Mouse (Mus musculus) liver, adult 10 weeks (tissue): Measurements from ENCODE around the gene Hdlbp. TPM values are rescaled to one million over a fixed set of nuclear protein-coding genes. Genes with fewer than 3 reads are reported as not detected.

Experiments used
- polyA plus RNA-seq: library from polyadenylated mRNA; stranded (reverse); fragments of 350-450 nt; fragmentation: Illumina TruSeq; extraction: RNeasy Lipid Tissue Mini Kit (QIAGEN cat#74804); gene quantifications from one replicate; pipeline ENCODE4 v1.2.3, GENCODE M21; 2014; ENCODE audit warnings: low read depth, low replicate concordance

The Hdlbp gene
- 114 TPM for polyA plus RNA-seq

DNA sequence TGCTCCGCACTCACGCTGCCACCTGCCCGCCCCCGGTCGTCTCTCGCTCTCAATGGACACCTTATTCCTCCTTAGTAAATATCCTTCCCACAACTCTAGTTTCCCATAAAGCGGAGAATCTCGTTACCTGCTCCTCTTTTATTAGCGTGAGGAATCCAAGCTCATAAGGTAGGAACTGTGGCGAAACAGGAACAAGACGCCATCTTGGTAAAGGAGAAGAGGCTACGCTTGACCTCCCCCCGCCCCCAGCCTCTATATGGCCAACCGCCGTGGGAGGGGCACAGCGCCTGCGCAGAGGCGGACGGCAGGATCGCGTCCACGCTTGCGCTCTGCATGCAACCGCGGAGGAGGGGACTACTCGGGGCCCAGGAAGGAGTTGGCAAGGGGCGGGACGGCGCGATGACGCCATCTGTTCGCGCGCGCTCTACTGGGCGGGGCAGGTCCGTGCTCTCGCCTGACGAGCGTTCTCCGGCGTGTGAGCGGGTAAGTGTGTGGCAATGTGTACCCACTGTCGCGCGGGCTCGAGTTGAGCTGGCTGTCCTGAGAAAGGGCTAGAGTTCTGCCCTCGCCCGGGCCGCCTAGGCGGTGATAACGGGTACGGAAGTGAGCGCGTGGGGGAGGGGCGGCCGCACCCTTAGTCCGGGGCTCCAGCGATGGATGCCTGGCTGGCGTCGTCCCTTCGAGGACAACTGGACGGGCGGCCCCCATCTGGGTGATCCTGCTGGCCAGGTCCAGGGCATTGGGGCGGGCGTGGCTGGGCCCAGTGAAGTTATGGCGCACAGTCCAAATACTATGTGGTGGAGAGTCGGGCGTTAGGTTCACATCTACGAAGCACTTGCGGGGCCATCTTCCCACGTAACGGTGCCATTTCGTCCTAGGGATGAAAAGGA is at the start of gene Hdlbp:
Gene Hdlbp, minus strand, starts transcription at position 230 of the 890 bp plus-strand sequence.

DNA sequence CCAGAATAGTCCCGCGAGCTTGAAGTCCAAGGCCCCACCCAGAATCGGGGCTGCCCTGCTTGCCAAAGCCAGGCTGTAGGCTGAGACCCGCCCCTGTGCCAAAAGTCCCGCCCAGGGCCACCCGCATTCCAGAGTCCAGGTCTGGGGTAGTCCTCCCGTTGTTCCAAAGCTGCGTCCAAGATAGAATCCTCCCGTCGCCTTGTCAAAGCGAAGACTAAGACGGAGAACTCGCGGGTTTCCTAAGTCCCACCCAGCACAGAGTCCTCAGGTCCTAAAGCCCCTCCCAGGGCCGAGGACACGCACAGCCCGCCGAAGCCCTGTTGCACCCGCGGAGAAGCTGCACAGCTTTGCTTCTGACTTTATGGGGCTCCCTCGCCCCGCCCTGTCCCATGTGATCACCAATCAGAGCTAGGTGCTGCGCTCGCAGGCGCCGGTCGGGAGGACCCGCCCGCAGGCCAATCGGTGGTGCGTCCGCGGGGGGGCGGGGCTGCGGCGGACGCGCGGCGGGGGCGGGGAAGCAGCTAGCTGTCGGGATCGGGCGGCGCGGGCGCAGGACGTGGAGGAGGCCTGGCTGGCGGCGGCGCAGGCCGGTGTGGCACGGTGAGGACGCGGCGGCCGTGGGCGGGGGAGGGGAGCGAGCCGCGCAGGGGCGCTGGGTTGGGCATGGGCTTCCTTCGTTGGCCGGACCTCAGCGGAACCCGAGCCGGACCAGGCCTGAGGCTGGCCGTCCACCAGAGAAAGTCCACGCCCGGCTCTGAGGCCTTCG is 33.2 kb upstream of the Hdlbp start, which contains the start of gene Farp2:
Gene Farp2, plus strand, starts transcription at position 495 of the 766 bp plus-strand sequence.

DNA sequence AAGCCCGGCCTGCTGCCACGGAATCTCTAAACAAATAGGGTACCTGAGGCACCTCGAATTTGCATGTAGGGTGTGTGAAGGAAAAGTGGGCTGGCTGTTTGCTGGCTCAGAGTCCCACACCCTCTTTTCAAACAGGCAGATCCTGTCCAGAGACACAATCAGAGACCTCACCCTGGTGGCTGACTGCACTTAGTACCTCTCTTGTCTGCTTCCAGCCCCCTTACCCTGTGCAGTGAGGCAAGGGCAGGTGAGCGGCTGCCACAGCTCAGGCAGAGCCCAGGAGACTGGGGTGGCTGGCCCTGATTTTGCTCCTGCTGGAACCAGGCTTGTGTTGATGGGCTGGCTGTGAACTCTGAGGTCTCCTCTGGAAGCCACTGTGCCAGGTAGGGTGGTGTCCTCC is 105.0 kb downstream of the Hdlbp start, which contains the start of gene Ano7:
Gene Ano7, plus strand, starts transcription at position 266 of the 400 bp plus-strand sequence.

Other genes with a start within 250 kb of the Hdlbp start
- 6.9 TPM for gene Sned1, start 243.0 kb downstream of the Hdlbp start, polyA plus RNA-seq
- 16.7 TPM for gene Mterf4, start 172.9 kb downstream of the Hdlbp start, polyA plus RNA-seq
- 60.3 TPM for gene Ppp1r7, start 136.0 kb downstream of the Hdlbp start, polyA plus RNA-seq
- 0.29 TPM for gene Pask, start 135.3 kb downstream of the Hdlbp start, polyA plus RNA-seq
- gene Ano7, start 104.9 kb downstream of the Hdlbp start, polyA plus RNA-seq: not detected
- gene Farp2, start 33.3 kb upstream of the Hdlbp start, polyA plus RNA-seq: 7.1 TPM
- gene Stk25, start 179.8 kb upstream of the Hdlbp start, polyA plus RNA-seq: 9.0 TPM
- gene Bok, start 206.8 kb upstream of the Hdlbp start, polyA plus RNA-seq: 0.66 TPM